Mouse (Mus musculus) right cerebral cortex, adult 18-20 months (tissue): ENCODE measurements around the gene Scnn1a.
A peak's percentile ranks its signal among the peaks of the same experiment; 100 is the strongest.
"Not testable (repeated sequence)": the region's sequence is repeated elsewhere in the genome, so short reads cannot be mapped to it uniquely, and the experiment has no call there.

ENCODE experiments used
- DNase-seq: peaks from one replicate; pipeline ENCODE4 v3.0.0; 2022; ENCODE audit warnings: mixed read lengths

Gene Scnn1a

GRCm38 (mm10) chr6:125320323-125320722, at the start of gene Scnn1a:
Gene Scnn1a, plus strand, starts transcription at chr6:125320659.
- DNase-seq = no peak

GRCm38 (mm10) chr6:125271455-125272227, 48.8 kb upstream of the Scnn1a start:
- DNase-seq = peak; percentile 93

- DNase-seq = no peak
These were observed 48.2 kb upstream of the Scnn1a start for GRCm38 (mm10) chr6:125272228-125272785.

GRCm38 (mm10) chr6:125274841-125275563, 45.5 kb upstream of the Scnn1a start:
- peak; percentile 25 for DNase-seq

GRCm38 (mm10) chr6:125279729-125280128, 40.7 kb upstream of the Scnn1a start:
- DNase-seq = no peak

- not testable (repeated sequence) for DNase-seq
These were observed 37.7 kb upstream of the Scnn1a start for GRCm38 (mm10) chr6:125282721-125283120.

- DNase-seq = no peak
These were observed 36.2 kb upstream of the Scnn1a start for GRCm38 (mm10) chr6:125284250-125284649.

GRCm38 (mm10) chr6:125284751-125285150, 35.7 kb upstream of the Scnn1a start:
- no peak for DNase-seq

- no peak for DNase-seq
These were observed 34.6 kb upstream of the Scnn1a start, which contains the start of gene Tuba3a for GRCm38 (mm10) chr6:125285890-125286289. Gene Tuba3a, minus strand, starts transcription at chr6:125286042.

GRCm38 (mm10) chr6:125286944-125287343, 33.5 kb upstream of the Scnn1a start:
- DNase-seq = no peak

GRCm38 (mm10) chr6:125288730-125289129, 31.7 kb upstream of the Scnn1a start:
- DNase-seq = no peak

GRCm38 (mm10) chr6:125291329-125291728, 29.1 kb upstream of the Scnn1a start:
- DNase-seq = peak; percentile 64

GRCm38 (mm10) chr6:125292256-125292655, 28.2 kb upstream of the Scnn1a start:
- no peak for DNase-seq

GRCm38 (mm10) chr6:125294049-125294448, 26.4 kb upstream of the Scnn1a start:
- no peak for DNase-seq

GRCm38 (mm10) chr6:125297149-125297820, 23.2 kb upstream of the Scnn1a start:
- DNase-seq = no peak

- DNase-seq = no peak
These were observed 19.5 kb upstream of the Scnn1a start for GRCm38 (mm10) chr6:125300982-125301381.

- DNase-seq = no peak
These were observed 18.1 kb upstream of the Scnn1a start for GRCm38 (mm10) chr6:125302231-125302982.

GRCm38 (mm10) chr6:125303242-125303641, 17.2 kb upstream of the Scnn1a start:
- no peak for DNase-seq

GRCm38 (mm10) chr6:125304408-125304807, 16.1 kb upstream of the Scnn1a start:
- not testable (repeated sequence) for DNase-seq

GRCm38 (mm10) chr6:125305465-125305864, 15.0 kb upstream of the Scnn1a start:
- no peak for DNase-seq

GRCm38 (mm10) chr6:125307091-125307490, 13.4 kb upstream of the Scnn1a start:
- DNase-seq = no peak

- DNase-seq = no peak
These were observed 11.5 kb upstream of the Scnn1a start for GRCm38 (mm10) chr6:125308921-125309320.
